8 mouse cellular contexts compared by ENCODE assay signal in the genomic region with DNA sequence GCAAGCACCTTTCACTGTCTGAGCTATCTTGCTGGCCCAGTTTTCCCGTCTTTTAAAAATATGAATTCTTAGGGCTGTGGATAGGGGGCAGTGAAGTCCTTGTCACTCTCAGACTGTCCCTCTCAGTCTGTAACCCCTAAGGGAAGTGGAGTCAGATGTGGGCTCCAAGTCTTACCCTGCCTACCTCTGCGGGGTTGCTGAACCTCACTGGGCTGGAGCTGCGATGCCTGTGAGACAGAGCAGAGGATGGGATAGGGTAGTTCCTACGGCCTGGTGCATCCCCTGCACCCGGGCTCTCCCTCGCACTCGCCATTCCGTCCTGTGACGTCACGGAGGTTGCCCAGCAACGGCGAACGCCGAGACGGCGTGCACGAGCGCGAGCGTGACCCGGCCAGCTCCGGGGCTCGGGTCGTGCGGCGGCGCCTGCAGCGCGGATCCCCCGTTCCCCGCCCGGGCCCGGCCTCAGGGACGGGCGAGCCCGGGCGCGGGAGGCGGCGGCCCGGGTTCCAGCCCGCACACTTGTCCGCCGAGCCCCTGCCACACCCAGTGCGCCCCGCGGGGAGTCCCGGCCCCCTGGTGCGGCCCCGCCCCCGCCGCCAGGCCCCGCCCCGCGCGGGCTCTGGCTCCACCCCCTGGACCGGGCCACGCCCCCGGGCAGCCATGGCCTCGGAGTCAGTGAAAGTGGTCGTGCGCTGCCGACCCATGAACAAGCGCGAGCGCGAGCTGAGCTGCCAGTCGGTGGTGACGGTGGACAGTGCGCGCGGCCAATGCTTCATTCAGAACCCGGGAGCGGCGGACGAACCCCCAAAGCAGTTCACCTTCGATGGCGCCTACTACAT. TPM values are rescaled to one million over a fixed set of nuclear protein-coding genes. Genes with fewer than 3 reads are reported as not detected.
A peak's percentile ranks its signal among the peaks of the same experiment; 100 is the strongest.
DNase-seq lines count a peak whose midpoint lies in the region; ATAC-seq and TF ChIP-seq lines count a peak whose summit lies in the region.

No protein-coding gene starts in this region.

- H3K4me1 ChIP-seq in hindbrain, postnatal 0 days (ENCODE audit: insufficient read depth, low read length), result peaks cover 8% of the 10 kb centered on the region; the same call in 1 of the 2 replicates

- H3K36me3 ChIP-seq in hindbrain, postnatal 0 days (ENCODE audit: insufficient read depth, low read length), result no peaks in the 10 kb centered on the region

- peak overlapping the region; percentile 20; the same call in 1 of the 2 replicates for H3K27ac ChIP-seq in gastrocnemius, adult 2 months
- H3K27ac ChIP-seq in hindbrain, postnatal 0 days, result peak overlapping the region; percentile 65; the same call in 1 of the 2 replicates
- peak overlapping the region; percentile 89 for H3K27ac ChIP-seq in left cerebral cortex, adult 2 months

- peak; percentile 25; the same call in 1 of the 2 replicates for TF ChIP-seq CTCF in gastrocnemius, adult 2 months (IDR thresholded peaks at IDR 0.05)
- peak; percentile 66 for TF ChIP-seq CTCF in hindbrain, postnatal 0 days (IDR thresholded peaks at IDR 0.05; ENCODE audit: low read depth)
- peak; percentile 49 for TF ChIP-seq CTCF in left cerebral cortex, adult 2 months (IDR thresholded peaks at IDR 0.05)

- peak overlapping the region; percentile 82 for H3K4me3 ChIP-seq in gastrocnemius, adult 2 months
- H3K4me3 ChIP-seq in hindbrain, postnatal 0 days (ENCODE audit: low read length), result peak overlapping the region; percentile 66
- peak overlapping the region; percentile 62 for H3K4me3 ChIP-seq in left cerebral cortex, adult 2 months

- H3K27me3 ChIP-seq in hindbrain, postnatal 0 days (ENCODE audit: insufficient read depth, low read length), result no peaks in the 10 kb centered on the region

- intact Hi-C loops in gastrocnemius, adult 2 months (cut with DNase I), result no loop called here
- intact Hi-C loops in left cerebral cortex, adult 2 months (cut with DNase I), result no loop called here

- peak overlapping the region; percentile 58 for H3K9ac ChIP-seq in hindbrain, postnatal 0 days (replicated peaks; ENCODE audit: low read length)

- WGBS in hindbrain, postnatal 0 days, result 1% methylated on average over 65 of the region's 78 CpGs

- no peaks in the 10 kb centered on the region for H3K9me3 ChIP-seq in hindbrain, postnatal 0 days (ENCODE audit: low read length)

- peak overlapping the region; percentile 80 for H3K4me2 ChIP-seq in hindbrain, postnatal 0 days (ENCODE audit: low read depth, low read length)

- peak; percentile 82 for DNase-seq in T-cell, adult 2 months (ENCODE audit: low spot score)
- DNase-seq in cerebellum, postnatal 36 days, result peak; percentile 80
- DNase-seq in gastrocnemius, adult 2 months, result peak; percentile 88
- DNase-seq in hindbrain, postnatal 0 days (ENCODE audit: low spot score), result peak; percentile 93
- DNase-seq in left cerebral cortex, adult 2 months (ENCODE audit: extremely low spot score in 1 of 2, low spot score in 2 of 2), result peak; percentile 87 to 93
- peak; percentile 91 for DNase-seq in right cerebral cortex, adult 18-20 months
- peak; percentile 78 for DNase-seq in urinary bladder, adult 2 months (ENCODE audit: low spot score)

- peak; percentile 94 for ATAC-seq in hindbrain, postnatal 0 days
- peak; percentile 69 for ATAC-seq in megakaryocyte, adult 5-6 weeks (ENCODE audit: poor library complexity, severe bottlenecking)

RNA-seq across cellular contexts. Expression of a gene that starts 11.8 kb away (rescaled TPM):
- under 1 TPM in 1 of 2 experiments, not detected in 1; 0.11 TPM for total RNA-seq in gastrocnemius, adult 2 months (2021)
- 4.1 and 6.0 TPM in 2 replicates for total RNA-seq in hindbrain, postnatal 0 days (2014; rRNA removed)
- 5.1 and 5.3 TPM in 2 replicates for polyA plus RNA-seq in hindbrain, postnatal 0 days (2015; fragmentation: Nextera tagmentation; extraction: Ambion mirVana)
- 10 to 100 TPM; 29.4 to 31.0 TPM for total RNA-seq in left cerebral cortex, adult 2 months (2021)
- total RNA-seq in megakaryocyte, adult 5-6 weeks (2015), result 0.13 and 0.25 TPM in 2 replicates
- total RNA-seq in megakaryocyte, adult 5-6 weeks (2017), result 0.12 and 0.59 TPM in 2 replicates
- 0.52 and 0.72 TPM in 2 replicates for polyA plus RNA-seq in urinary bladder, adult 2 months (2012; rRNA removed)

RNA-seq across cellular contexts. Expression of a gene that starts 11.9 kb away (rescaled TPM):
- total RNA-seq in gastrocnemius, adult 2 months (2021), result under 1 TPM in 1 of 2 experiments, not detected in 1; 0.28 TPM
- 25.4 and 45.8 TPM in 2 replicates for total RNA-seq in hindbrain, postnatal 0 days (2014; rRNA removed)
- polyA plus RNA-seq in hindbrain, postnatal 0 days (2015; fragmentation: Nextera tagmentation; extraction: Ambion mirVana), result 13.4 and 14.7 TPM in 2 replicates
- 10 to 100 TPM; 68.9 to 75.7 TPM for total RNA-seq in left cerebral cortex, adult 2 months (2021)
- 1.5 and 2.4 TPM in 2 replicates for total RNA-seq in megakaryocyte, adult 5-6 weeks (2015)
- total RNA-seq in megakaryocyte, adult 5-6 weeks (2017), result 1.2 and 1.3 TPM in 2 replicates
- 0.51 and 0.52 TPM in 2 replicates for polyA plus RNA-seq in urinary bladder, adult 2 months (2012; rRNA removed)

RNA-seq across cellular contexts. Expression of a gene that starts 42.5 kb away (rescaled TPM):
- total RNA-seq in gastrocnemius, adult 2 months (2021), result 10 to 100 TPM; 29.1 to 34.3 TPM
- 232 and 241 TPM in 2 replicates for total RNA-seq in hindbrain, postnatal 0 days (2014; rRNA removed)
- 216 and 218 TPM in 2 replicates for polyA plus RNA-seq in hindbrain, postnatal 0 days (2015; fragmentation: Nextera tagmentation; extraction: Ambion mirVana)
- total RNA-seq in left cerebral cortex, adult 2 months (2021), result 10 to 100 TPM; 82.4 to 88.9 TPM
- 137 and 143 TPM in 2 replicates for total RNA-seq in megakaryocyte, adult 5-6 weeks (2015)
- 100 and 102 TPM in 2 replicates for total RNA-seq in megakaryocyte, adult 5-6 weeks (2017)
- polyA plus RNA-seq in urinary bladder, adult 2 months (2012; rRNA removed), result 133 and 138 TPM in 2 replicates

RNA-seq across cellular contexts. Expression of a gene that starts 46.0 kb away (rescaled TPM):
- total RNA-seq in gastrocnemius, adult 2 months (2021), result 10 to 100 TPM; 50.8 to 67.8 TPM
- total RNA-seq in hindbrain, postnatal 0 days (2014; rRNA removed), result 119 and 140 TPM in 2 replicates
- polyA plus RNA-seq in hindbrain, postnatal 0 days (2015; fragmentation: Nextera tagmentation; extraction: Ambion mirVana), result 174 and 186 TPM in 2 replicates
- total RNA-seq in left cerebral cortex, adult 2 months (2021), result 100 to 1,000 TPM; 178 to 183 TPM
- total RNA-seq in megakaryocyte, adult 5-6 weeks (2015), result 89.1 and 105 TPM in 2 replicates
- 165 and 173 TPM in 2 replicates for total RNA-seq in megakaryocyte, adult 5-6 weeks (2017)
- polyA plus RNA-seq in urinary bladder, adult 2 months (2012; rRNA removed), result 138 and 142 TPM in 2 replicates

Comparison
In these comparisons a context has a peak if more than half of its experiments do, and no peak if none do; other contexts are left out.
1. Peak in every context shown above with its lines: DNase-seq, ATAC-seq, H3K4me3 ChIP-seq and H3K27ac ChIP-seq.
2. H3K27ac ChIP-seq: peak in every context shown above with its lines; median percentile 89 in left cerebral cortex, adult 2 months; 65 in hindbrain, postnatal 0 days; 20 in gastrocnemius, adult 2 months.